12 mouse cellular contexts compared by ENCODE assay signal in the genomic region with DNA sequence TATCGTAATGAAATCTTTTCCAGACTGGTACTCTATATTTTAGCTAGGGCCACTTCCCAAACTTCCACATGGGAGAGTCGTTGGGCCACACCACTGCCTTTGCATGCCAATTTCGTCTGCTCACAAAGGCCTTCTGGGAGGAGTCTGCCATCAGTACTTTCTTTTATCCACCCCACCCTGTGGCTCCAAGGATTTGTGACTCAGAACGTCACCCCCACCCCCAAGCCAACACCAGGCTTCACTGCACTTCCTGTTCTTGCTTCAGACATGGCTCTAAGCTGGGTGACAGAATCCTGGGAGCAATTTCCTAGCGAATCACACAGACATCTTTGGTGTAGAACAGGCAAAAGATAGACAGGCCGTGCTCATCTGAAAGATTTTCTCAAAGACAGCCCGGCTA. TPM values are rescaled to one million over a fixed set of nuclear protein-coding genes. Genes with fewer than 3 reads are reported as not detected.
DNase-seq lines count a peak whose midpoint lies in the region; ATAC-seq and TF ChIP-seq lines count a peak whose summit lies in the region.
"Had no signal": no experiment of that assay in that cellular context is flagged by ENCODE, and none has a peak within 500 bp of the region (broad histone marks: within the 10 kb centered on the region; RNA-seq: fewer than 3 reads in every experiment).

No protein-coding gene starts in this region.

- peak overlapping the region; percentile 13; the same call in 1 of the 2 replicates for H3K27ac ChIP-seq in kidney, postnatal 0 days
- H3K27ac ChIP-seq in heart, embryonic 10.5 days, result 0 out of 2 replicates have a peak overlapping the region, but pooled peaks have one; percentile 32
- peak overlapping the region; percentile 19 for H3K27ac ChIP-seq in macrophage
- H3K27ac ChIP-seq in forebrain, embryonic 11.5 days (ENCODE audit: low read depth, low read length), result no peak overlapping the region

- no peaks in the 10 kb centered on the region for H3K27me3 ChIP-seq in kidney, postnatal 0 days (ENCODE audit: insufficient read depth, low read length)
- no peaks in the 10 kb centered on the region for H3K27me3 ChIP-seq in heart, embryonic 10.5 days (ENCODE audit: insufficient read depth, poor library complexity, severe bottlenecking)
- H3K27me3 ChIP-seq in forebrain, embryonic 11.5 days (ENCODE audit: control insufficient read depth, insufficient read depth, low read length), result no peaks in the 10 kb centered on the region
- H3K27me3 ChIP-seq: CH12.LX; limb, embryonic 12.5 days had no signal

- H3K79me2 ChIP-seq in macrophage (ENCODE audit: inconsistent target), result peaks cover 62% of the 10 kb centered on the region; the same call in 1 of the 2 replicates

- WGBS in kidney, postnatal 0 days, result 45% methylated on average over 7 of the region's 7 CpGs
- WGBS in heart, embryonic 10.5 days, result 57% methylated on average over 7 of the region's 7 CpGs
- WGBS in macrophage (ENCODE audit: missing documents), result 58% methylated on average over 7 of the region's 7 CpGs
- 68% methylated on average over 7 of the region's 7 CpGs for WGBS in forebrain, embryonic 11.5 days

- DNase-seq in kidney, postnatal 0 days (ENCODE audit: low spot score), result no peak
- DNase-seq in kidney, adult 8-10 months, result no peak
- peak; percentile 85 for DNase-seq in adrenal gland, adult 2 months
- no peak for DNase-seq in heart, embryonic 10.5 days (ENCODE audit: low spot score)
- DNase-seq in forebrain, embryonic 11.5 days (ENCODE audit: low spot score), result no peak
- DNase-seq: cerebellum, adult 2 months; kidney, adult 2 months had no signal

- ATAC-seq in kidney, postnatal 0 days (replicated peaks; ENCODE audit: low FRiP score, low read depth), result no peak
- ATAC-seq in forebrain, embryonic 11.5 days (replicated peaks; ENCODE audit: low FRiP score), result no peak
- ATAC-seq in megakaryocyte progenitor cell, adult 5-6 weeks (replicated peaks; ENCODE audit: poor library complexity), result no peak
- no peak for ATAC-seq in cerebellum, adult (ENCODE audit: insufficient number of reproducible peaks, low FRiP score, low TSS enrichment)

- no peak overlapping the region for H3K4me2 ChIP-seq in kidney, postnatal 0 days (ENCODE audit: low read length)
- no peak overlapping the region for H3K4me2 ChIP-seq in forebrain, embryonic 11.5 days (ENCODE audit: low read depth, low read length, severe bottlenecking)
- H3K4me2 ChIP-seq: limb, embryonic 12.5 days had no signal

- peaks cover 33% of the 10 kb centered on the region for H3K36me3 ChIP-seq in kidney, postnatal 0 days (ENCODE audit: insufficient read depth, low read length)
- peaks cover 44% of the 10 kb centered on the region for H3K36me3 ChIP-seq in heart, embryonic 10.5 days
- peaks cover 36% of the 10 kb centered on the region for H3K36me3 ChIP-seq in macrophage (ENCODE audit: inconsistent target)
- peaks cover 6% of the 10 kb centered on the region for H3K36me3 ChIP-seq in forebrain, embryonic 11.5 days (ENCODE audit: control insufficient read depth, insufficient read depth, low read length)

- H3K4me3 ChIP-seq in kidney, postnatal 0 days (replicated peaks; ENCODE audit: low read depth, low read length), result no peak overlapping the region
- H3K4me3 ChIP-seq in heart, embryonic 10.5 days, result no peak overlapping the region
- H3K4me3 ChIP-seq in macrophage (ENCODE audit: inconsistent target), result no peak overlapping the region
- H3K4me3 ChIP-seq in forebrain, embryonic 11.5 days (ENCODE audit: low read depth, low read length), result no peak overlapping the region
- H3K4me3 ChIP-seq: limb, embryonic 12.5 days had no signal

- H3K4me1 ChIP-seq in kidney, postnatal 0 days (replicated peaks; ENCODE audit: insufficient read depth, low read length), result 0 out of 2 replicates have a peak, but pooled peaks cover 5% of the 10 kb centered on the region
- peaks cover 53% of the 10 kb centered on the region for H3K4me1 ChIP-seq in heart, embryonic 10.5 days
- no peaks in the 10 kb centered on the region for H3K4me1 ChIP-seq in forebrain, embryonic 11.5 days (replicated peaks; ENCODE audit: control insufficient read depth, insufficient read depth, low read length)

- no peak overlapping the region for H3K9ac ChIP-seq in kidney, postnatal 0 days (ENCODE audit: low read depth, low read length)
- H3K9ac ChIP-seq in forebrain, embryonic 11.5 days (ENCODE audit: low read length), result no peak overlapping the region
- H3K9ac ChIP-seq: limb, embryonic 12.5 days had no signal

- H3K9me3 ChIP-seq in kidney, postnatal 0 days (replicated peaks; ENCODE audit: low read length), result no peaks in the 10 kb centered on the region
- no peaks in the 10 kb centered on the region for H3K9me3 ChIP-seq in heart, embryonic 10.5 days
- H3K9me3 ChIP-seq in forebrain, embryonic 11.5 days (ENCODE audit: control insufficient read depth, low read length), result no peaks in the 10 kb centered on the region
- H3K9me3 ChIP-seq: limb, embryonic 12.5 days had no signal

- TF ChIP-seq CTCF in kidney, postnatal 0 days (IDR thresholded peaks at IDR 0.05; ENCODE audit: low read depth), result no peak

RNA-seq across cellular contexts. Expression of a gene that starts 3.6 kb away (rescaled TPM):
- not detected in 2 replicates for polyA plus RNA-seq in kidney, postnatal 0 days (2015; fragmentation: Nextera tagmentation; extraction: Ambion mirVana)
- not detected for total RNA-seq in adrenal gland, adult 2 months (2021)
- polyA plus RNA-seq in adrenal gland, adult 2 months (2012; rRNA removed), result 4.3 and 6.8 TPM in 2 replicates
- 3.1 and 4.4 TPM in 2 replicates for polyA plus RNA-seq in heart, embryonic 10.5 days (2016; fragmentation: Nextera tagmentation; extraction: Ambion mirVana)
- total RNA-seq in macrophage (2018; cell fraction: chromatin; rRNA removed), result 10 to 100 TPM in 19 of 26 experiments, 1 to 10 TPM in 7; 2.2 to 51.7 (median 19.7) TPM
- total RNA-seq in macrophage (2018; cell fraction: cytosol; rRNA removed), result 10 to 100 TPM in 1 of 26 experiments, 1 to 10 TPM in 24, under 1 TPM in 1; 0.75 to 11.8 (median 5.1) TPM
- 10 to 100 TPM in 16 of 26 experiments, 1 to 10 TPM in 9, under 1 TPM in 1; 0.99 to 31.2 (median 14.4) TPM for total RNA-seq in macrophage (2018; cell fraction: nucleus; rRNA removed)
- 4.2 to 8.9 TPM in 2 of 3 replicates, not detected in the other for polyA plus RNA-seq in macrophage (2018)
- polyA plus RNA-seq in forebrain, embryonic 11.5 days (2014; fragmentation: Nextera tagmentation; extraction: Ambion mirVana), result 2.4 TPM in 1 of 2 replicates, not detected in the other
- 20.0 and 22.7 TPM in 2 replicates for total RNA-seq in megakaryocyte progenitor cell, adult 5-6 weeks (2015)
- total RNA-seq in megakaryocyte progenitor cell, adult 5-6 weeks (2017), result 6.6 and 7.6 TPM in 2 replicates
- polyA plus RNA-seq: limb, embryonic 12.5 days had no signal

RNA-seq across cellular contexts. Expression of a gene that starts 17.1 kb away (rescaled TPM):
- polyA plus RNA-seq in kidney, postnatal 0 days (2015; fragmentation: Nextera tagmentation; extraction: Ambion mirVana), result 6.0 and 6.2 TPM in 2 replicates
- 10 to 100 TPM; 47.8 to 73.2 TPM for total RNA-seq in adrenal gland, adult 2 months (2021)
- polyA plus RNA-seq in adrenal gland, adult 2 months (2012; rRNA removed), result 63.1 and 63.4 TPM in 2 replicates
- polyA plus RNA-seq in heart, embryonic 10.5 days (2016; fragmentation: Nextera tagmentation; extraction: Ambion mirVana), result 4.1 and 5.4 TPM in 2 replicates
- 100 to 1,000 TPM; 143 to 432 (median 230) TPM for total RNA-seq in macrophage (2018; cell fraction: chromatin; rRNA removed)
- 10 to 100 TPM; 31.1 to 84.7 (median 52.3) TPM for total RNA-seq in macrophage (2018; cell fraction: cytosol; rRNA removed)
- 100 to 1,000 TPM in 23 of 26 experiments, 10 to 100 TPM in 3; 82.0 to 320 (median 157) TPM for total RNA-seq in macrophage (2018; cell fraction: nucleus; rRNA removed)
- polyA plus RNA-seq in macrophage (2018), result 44.8 to 76.0 TPM (median 74.2 TPM) in 3 replicates
- polyA plus RNA-seq in forebrain, embryonic 11.5 days (2014; fragmentation: Nextera tagmentation; extraction: Ambion mirVana), result 4.2 and 4.6 TPM in 2 replicates
- total RNA-seq in megakaryocyte progenitor cell, adult 5-6 weeks (2015), result 7.2 and 12.8 TPM in 2 replicates
- 9.8 and 11.0 TPM in 2 replicates for total RNA-seq in megakaryocyte progenitor cell, adult 5-6 weeks (2017)

RNA-seq across cellular contexts. Expression of a gene that starts 41.5 kb away (rescaled TPM):
- 16.4 and 16.8 TPM in 2 replicates for polyA plus RNA-seq in kidney, postnatal 0 days (2015; fragmentation: Nextera tagmentation; extraction: Ambion mirVana)
- 10 to 100 TPM; 38.5 to 78.4 TPM for total RNA-seq in adrenal gland, adult 2 months (2021)
- polyA plus RNA-seq in adrenal gland, adult 2 months (2012; rRNA removed), result 16.8 and 22.1 TPM in 2 replicates
- polyA plus RNA-seq in heart, embryonic 10.5 days (2016; fragmentation: Nextera tagmentation; extraction: Ambion mirVana), result 21.4 and 21.5 TPM in 2 replicates
- 100 to 1,000 TPM in 3 of 26 experiments, 10 to 100 TPM in 22, 1 to 10 TPM in 1; 9.4 to 105 (median 37.6) TPM for total RNA-seq in macrophage (2018; cell fraction: chromatin; rRNA removed)
- 10 to 100 TPM; 17.7 to 56.8 (median 37.1) TPM for total RNA-seq in macrophage (2018; cell fraction: cytosol; rRNA removed)
- 10 to 100 TPM; 15.4 to 88.8 (median 34.8) TPM for total RNA-seq in macrophage (2018; cell fraction: nucleus; rRNA removed)
- polyA plus RNA-seq in macrophage (2018), result 32.2 to 37.7 TPM (median 33.4 TPM) in 3 replicates
- polyA plus RNA-seq in forebrain, embryonic 11.5 days (2014; fragmentation: Nextera tagmentation; extraction: Ambion mirVana), result 22.6 and 24.2 TPM in 2 replicates
- total RNA-seq in megakaryocyte progenitor cell, adult 5-6 weeks (2015), result 15.0 and 18.7 TPM in 2 replicates
- total RNA-seq in megakaryocyte progenitor cell, adult 5-6 weeks (2017), result 23.7 and 29.4 TPM in 2 replicates

RNA-seq across cellular contexts. Expression of a gene that starts 58.1 kb away (rescaled TPM):
- 1.9 and 2.3 TPM in 2 replicates for polyA plus RNA-seq in kidney, postnatal 0 days (2015; fragmentation: Nextera tagmentation; extraction: Ambion mirVana)
- total RNA-seq in adrenal gland, adult 2 months (2021), result 10 to 100 TPM in 1 of 2 experiments, 1 to 10 TPM in 1; 9.2 to 14.2 TPM
- polyA plus RNA-seq in adrenal gland, adult 2 months (2012; rRNA removed), result 4.3 and 5.7 TPM in 2 replicates
- 0.20 and 0.34 TPM in 2 replicates for polyA plus RNA-seq in heart, embryonic 10.5 days (2016; fragmentation: Nextera tagmentation; extraction: Ambion mirVana)
- 1 to 10 TPM in 12 of 26 experiments, under 1 TPM in 10, not detected in 4; 0.26 to 3.6 (median 1.0) TPM for total RNA-seq in macrophage (2018; cell fraction: chromatin; rRNA removed)
- total RNA-seq in macrophage (2018; cell fraction: cytosol; rRNA removed), result under 1 TPM in 9 of 26 experiments, not detected in 17; 0.05 to 0.18 (median 0.07) TPM
- total RNA-seq in macrophage (2018; cell fraction: nucleus; rRNA removed), result 1 to 10 TPM in 8 of 26 experiments, under 1 TPM in 17, not detected in 1; 0.17 to 3.0 (median 0.60) TPM
- 0.09 to 0.17 TPM in 2 of 3 replicates, not detected in the other for polyA plus RNA-seq in macrophage (2018)
- polyA plus RNA-seq in forebrain, embryonic 11.5 days (2014; fragmentation: Nextera tagmentation; extraction: Ambion mirVana), result 0.13 TPM in 1 of 2 replicates, not detected in the other
- total RNA-seq in megakaryocyte progenitor cell, adult 5-6 weeks (2015), result not detected in 2 replicates
- total RNA-seq in megakaryocyte progenitor cell, adult 5-6 weeks (2017), result not detected in 2 replicates
- polyA plus RNA-seq: limb, embryonic 12.5 days had no signal
